Mouse (Mus musculus): ENCODE measurements at regions not wholly inside any gene's neighbourhood (a gene's known extent, or its start where the extent isn't known, plus 50 kb on each side); places are given as distances from the start of the nearest gene placed in this dataset.

- no peak for TF ChIP-seq CTCF (IDR thresholded peaks at IDR 0.05; ENCODE audit: insufficient read depth, low read depth, low read length)
- TF ChIP-seq POLR2A (IDR thresholded peaks at IDR 0.05; ENCODE audit: insufficient read depth, low read depth, low read length), result no peak
These were observed 220.1 kb downstream of the Opa1 start for GRCm38 (mm10) chr16:29799250-29799649.
